16 mouse cellular contexts compared by ENCODE assay signal in genomic region chr6:102555814-102556437, GRCm38 (mm10). TPM values are rescaled to one million over a fixed set of nuclear protein-coding genes. Genes with fewer than 3 reads are reported as not detected.
"Had no signal": no experiment of that assay in that cellular context is flagged by ENCODE, and none has a peak within 500 bp of the region (broad histone marks: within the 10 kb centered on the region; RNA-seq: fewer than 3 reads in every experiment).

No protein-coding gene starts in this region.

- H3K9ac ChIP-seq: kidney, embryonic 15.5 days; limb, embryonic 13.5 days; midbrain, embryonic 12.5 days; neural tube, embryonic 13.5 days had no signal

- H3K4me2 ChIP-seq: kidney, embryonic 15.5 days; limb, embryonic 13.5 days; midbrain, embryonic 12.5 days; neural tube, embryonic 13.5 days had no signal

- H3K4me1 ChIP-seq: kidney, embryonic 15.5 days; limb, embryonic 13.5 days; midbrain, embryonic 12.5 days; neural tube, embryonic 13.5 days had no signal

- H3K4me3 ChIP-seq: kidney, embryonic 15.5 days; limb, embryonic 13.5 days; midbrain, embryonic 12.5 days; neural tube, embryonic 13.5 days had no signal

- H3K9me3 ChIP-seq: kidney, embryonic 15.5 days; limb, embryonic 13.5 days; midbrain, embryonic 12.5 days; neural tube, embryonic 13.5 days had no signal

- ATAC-seq: intestine, embryonic 16.5 days; midbrain, embryonic 16.5 days had no signal

- H3K27me3 ChIP-seq: kidney, embryonic 15.5 days; limb, embryonic 13.5 days; midbrain, embryonic 12.5 days; neural tube, embryonic 13.5 days had no signal

- H3K36me3 ChIP-seq: kidney, embryonic 15.5 days; limb, embryonic 13.5 days; midbrain, embryonic 12.5 days; neural tube, embryonic 13.5 days had no signal

- H3K27ac ChIP-seq: kidney, embryonic 15.5 days; limb, embryonic 13.5 days; midbrain, embryonic 12.5 days; neural tube, embryonic 13.5 days had no signal

- DNase-seq: kidney, adult 2 months; kidney, postnatal 14 days; layer of hippocampus, adult 9-11 months; layer of hippocampus, postnatal 36 days; lung, adult 18-20 months; retina, postnatal 1 day; right cerebral cortex, postnatal 14 days; thymus, postnatal 36 days had no signal

RNA-seq across cellular contexts. Expression of gene Cntn3, which starts 17.0 kb away (rescaled TPM):
- total RNA-seq: megakaryocyte-erythroid progenitor cell, adult 5-6 weeks had no signal
- polyA plus RNA-seq: small intestine, adult 2 months had no signal
